Mouse (Mus musculus): ENCODE measurements around the gene Hjurp.

Hjurp gene

GRCm38 (mm10) chr1:88260604-88261377 is 16.6 kb downstream of the Hjurp start:
- DNase-seq (ENCODE audit: low spot score in 2 of 2): no peak

- DNase-seq (ENCODE audit: low spot score in 2 of 2): peak in 1 of 2 experiments; percentile 50
Measured at GRCm38 (mm10) chr1:88260114-88260513, 17.3 kb downstream of the Hjurp start.

GRCm38 (mm10) chr1:88259643-88260024 is 17.8 kb downstream of the Hjurp start:
- no peak for DNase-seq (ENCODE audit: low spot score in 2 of 2)

GRCm38 (mm10) chr1:88258881-88259642 is 18.4 kb downstream of the Hjurp start:
- DNase-seq (ENCODE audit: low spot score in 2 of 2): peak; percentile 76 to 84

- no peak for DNase-seq (ENCODE audit: low spot score in 2 of 2)
Measured at GRCm38 (mm10) chr1:88258361-88258760, 19.1 kb downstream of the Hjurp start.

- DNase-seq (ENCODE audit: low spot score in 2 of 2): no peak
Measured at GRCm38 (mm10) chr1:88257681-88258080, 19.8 kb downstream of the Hjurp start.

GRCm38 (mm10) chr1:88256886-88257663 is 20.4 kb downstream of the Hjurp start:
- DNase-seq (ENCODE audit: low spot score in 2 of 2): no peak

GRCm38 (mm10) chr1:88255989-88256754 is 21.3 kb downstream of the Hjurp start:
- DNase-seq (ENCODE audit: low spot score in 2 of 2): no peak

- no peak for DNase-seq (ENCODE audit: low spot score in 2 of 2)
Measured at GRCm38 (mm10) chr1:88255466-88255857, 22.0 kb downstream of the Hjurp start.

GRCm38 (mm10) chr1:88254793-88255465 is 22.5 kb downstream of the Hjurp start:
- DNase-seq (ENCODE audit: low spot score in 2 of 2): no peak

GRCm38 (mm10) chr1:88253540-88253939 is 23.9 kb downstream of the Hjurp start:
- DNase-seq (ENCODE audit: low spot score in 2 of 2): no peak

- no peak for DNase-seq (ENCODE audit: low spot score in 2 of 2)
Measured at GRCm38 (mm10) chr1:88253106-88253505, 24.3 kb downstream of the Hjurp start.

GRCm38 (mm10) chr1:88250023-88250422 is 27.4 kb downstream of the Hjurp start:
- DNase-seq (ENCODE audit: low spot score in 2 of 2): no peak

GRCm38 (mm10) chr1:88249596-88249995 is 27.8 kb downstream of the Hjurp start:
- no peak for DNase-seq (ENCODE audit: low spot score in 2 of 2)

GRCm38 (mm10) chr1:88248658-88249057 is 28.8 kb downstream of the Hjurp start:
- DNase-seq (ENCODE audit: low spot score in 2 of 2): no peak

GRCm38 (mm10) chr1:88247660-88248059 is 29.8 kb downstream of the Hjurp start:
- DNase-seq (ENCODE audit: low spot score in 2 of 2): no peak

- DNase-seq (ENCODE audit: low spot score in 2 of 2): no peak
Measured at GRCm38 (mm10) chr1:88246386-88246785, 31.0 kb downstream of the Hjurp start.

- DNase-seq (ENCODE audit: low spot score in 2 of 2): no peak
Measured at GRCm38 (mm10) chr1:88245881-88246280, 31.6 kb downstream of the Hjurp start.

GRCm38 (mm10) chr1:88243861-88244260 is 33.6 kb downstream of the Hjurp start:
- no peak for DNase-seq (ENCODE audit: low spot score in 2 of 2)

- DNase-seq (ENCODE audit: low spot score in 2 of 2): no peak
Measured at GRCm38 (mm10) chr1:88240579-88240978, 36.9 kb downstream of the Hjurp start.

GRCm38 (mm10) chr1:88240072-88240471 is 37.4 kb downstream of the Hjurp start:
- no peak for DNase-seq (ENCODE audit: low spot score in 2 of 2)

Data from urinary bladder, adult 18-20 months (tissue).